Mouse (Mus musculus): ENCODE data around the gene Fam149b. TPM values are rescaled to one million over a fixed set of nuclear protein-coding genes. Genes with fewer than 3 reads are reported as not detected.

The Fam149b gene
- total RNA-seq, 2 experiments from 2014 or later = 50.6 to 53.1 TPM

GRCm38 (mm10) chr14:20363230-20363629 is 15.3 kb downstream of the Fam149b start:
- Histone ChIP-seq H3K4me3 (no peak overlapping the region), H3K27ac (no peak overlapping the region)
- DNase-seq (ENCODE audit: extremely low spot score in 1 of 2, low spot score in 2 of 2) = no peak
- TF ChIP-seq CTCF (IDR thresholded peaks at IDR 0.05) = no peak
- intact Hi-C loops (cut with DNase I) = no loop called here

DNA sequence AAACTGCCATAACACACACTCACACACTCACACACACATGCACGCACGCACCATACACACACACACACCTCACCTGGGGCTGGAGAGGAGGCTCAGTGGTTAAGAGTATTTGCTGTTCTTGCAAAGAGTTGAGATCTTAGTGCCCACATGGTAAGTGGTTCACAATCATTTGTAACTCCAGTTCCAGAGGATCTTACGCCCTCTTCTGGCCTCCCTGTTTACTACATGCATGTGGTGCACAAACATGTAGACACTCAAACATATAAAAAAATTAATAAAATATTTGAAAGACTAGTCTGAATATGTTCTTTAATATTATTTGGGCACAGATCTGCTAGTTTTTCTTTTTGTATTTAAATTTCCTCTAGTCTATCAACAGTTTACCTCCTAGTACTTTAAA is 20.3 kb downstream of the Fam149b start:
- no peak for DNase-seq (ENCODE audit: extremely low spot score in 1 of 2, low spot score in 2 of 2)
- Histone ChIP-seq H3K4me3 (no peak overlapping the region), H3K27ac (no peak overlapping the region)
- no peak; the same call in 1 of the 2 replicates for TF ChIP-seq CTCF (IDR thresholded peaks at IDR 0.05)
- intact Hi-C loops (cut with DNase I) = no loop called here

DNA sequence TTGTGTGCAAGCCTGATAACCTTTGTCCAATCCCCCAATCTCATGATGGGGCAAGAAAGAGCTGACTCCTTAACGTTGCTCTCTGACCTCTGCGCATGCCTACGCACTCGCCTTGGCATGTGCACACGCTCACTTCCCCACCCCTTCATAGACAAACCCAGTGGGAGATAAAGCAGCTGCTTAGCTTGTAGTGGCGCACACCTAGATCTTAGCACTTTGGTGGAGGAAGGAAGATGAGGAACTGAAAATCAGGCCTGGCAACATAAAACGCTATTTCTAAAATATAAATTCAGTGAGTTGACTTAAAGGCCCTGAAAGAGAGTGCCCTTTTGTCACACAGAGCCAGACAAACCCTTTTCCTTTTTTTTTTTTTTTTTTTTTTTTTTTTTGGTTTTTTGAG is 22.8 kb downstream of the Fam149b start:
- intact Hi-C loops (cut with DNase I) = no loop called here
- no peak for TF ChIP-seq CTCF (IDR thresholded peaks at IDR 0.05)
- H3K4me3 ChIP-seq = no peak overlapping the region
- DNase-seq (ENCODE audit: extremely low spot score in 1 of 2, low spot score in 2 of 2) = no peak
- H3K27ac ChIP-seq = no peak overlapping the region

DNA sequence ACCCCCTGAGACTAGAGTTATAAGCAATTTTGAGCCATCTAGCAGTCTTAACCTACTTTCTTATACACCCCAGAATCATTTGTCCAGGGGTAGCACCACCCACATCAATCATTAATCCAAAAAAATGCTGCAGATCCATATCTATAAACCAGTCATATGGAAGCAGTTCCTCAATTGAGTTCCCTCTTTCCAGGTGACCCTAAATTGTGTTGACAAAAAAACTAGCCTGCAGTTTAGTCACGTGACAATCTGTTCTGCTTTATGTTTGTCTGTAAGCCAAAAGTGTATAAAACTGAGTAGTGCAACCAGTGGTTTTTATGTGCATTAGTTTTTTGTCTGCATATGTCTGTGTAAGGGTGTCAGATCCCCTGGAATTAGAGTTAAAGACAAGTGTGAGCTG is 23.9 kb downstream of the Fam149b start:
- TF ChIP-seq CTCF (IDR thresholded peaks at IDR 0.05) = no peak
- no peak for DNase-seq (ENCODE audit: extremely low spot score in 1 of 2, low spot score in 2 of 2)

DNA sequence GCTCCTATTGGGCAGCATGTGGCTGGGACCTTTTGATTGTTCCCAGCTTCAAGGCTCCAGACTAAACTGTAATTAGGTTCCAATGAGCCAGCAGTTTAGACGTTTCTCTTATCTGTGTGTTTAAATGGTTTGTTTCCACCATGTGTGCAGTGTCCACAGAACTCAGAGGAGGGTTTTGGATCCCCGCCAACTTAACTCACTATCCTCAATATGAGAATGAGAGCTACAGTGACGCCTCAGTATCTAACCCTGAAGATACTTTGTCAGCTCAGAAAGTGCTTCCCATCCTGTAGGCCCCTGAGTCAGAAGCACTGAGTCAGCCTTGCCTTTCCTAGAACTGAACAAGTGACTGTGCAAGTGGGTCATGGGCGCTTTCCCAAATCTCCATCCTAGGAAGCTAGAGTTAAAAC is 29.2 kb downstream of the Fam149b start:
- DNase-seq (ENCODE audit: extremely low spot score in 1 of 2, low spot score in 2 of 2) = no peak
- Histone ChIP-seq H3K4me3 (no peak overlapping the region), H3K27ac (no peak overlapping the region)
- intact Hi-C loops (cut with DNase I) = no loop called here
- no peak for TF ChIP-seq CTCF (IDR thresholded peaks at IDR 0.05)

More for the DNA sequence above, 23.9 kb downstream of the Fam149b start:
- intact Hi-C loops (cut with DNase I) = no loop called here
- H3K27ac ChIP-seq = no peak overlapping the region
- H3K4me3 ChIP-seq = no peak overlapping the region

GRCm38 (mm10) chr14:20378313-20379061 is 30.5 kb downstream of the Fam149b start:
- H3K27ac ChIP-seq = no peak overlapping the region
- H3K4me3 ChIP-seq = no peak overlapping the region
- peak; percentile 50 for TF ChIP-seq CTCF (IDR thresholded peaks at IDR 0.05)
- no peak for DNase-seq (ENCODE audit: extremely low spot score in 1 of 2, low spot score in 2 of 2)
- intact Hi-C loops (cut with DNase I) = no loop called here

DNA sequence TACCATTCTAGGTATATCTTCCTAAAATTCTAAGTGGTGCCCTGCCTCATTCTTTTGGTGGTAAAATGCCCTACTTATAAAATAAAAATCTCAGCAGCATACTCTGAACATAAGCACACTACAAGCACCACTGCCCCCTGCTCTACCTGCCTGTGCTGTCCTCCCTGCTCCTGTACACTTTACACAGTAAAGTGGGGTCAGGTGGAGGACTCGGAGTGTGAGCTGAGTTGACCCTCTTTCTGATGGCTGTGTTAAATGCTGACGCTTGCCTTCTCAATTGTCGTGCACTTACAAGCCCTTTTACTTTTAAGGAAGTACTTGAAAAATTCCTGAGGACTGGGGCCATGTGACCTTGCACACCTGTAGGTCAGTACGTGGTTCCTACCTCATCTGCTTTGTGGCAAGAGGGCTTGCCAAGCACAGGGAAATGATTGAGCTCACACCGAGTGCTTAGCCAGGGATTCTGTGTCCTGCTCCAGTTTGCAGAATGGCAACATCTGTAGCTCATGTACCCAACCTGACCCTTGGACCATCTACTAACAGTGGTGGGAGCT is 31.2 kb downstream of the Fam149b start:
- no peak overlapping the region for H3K4me3 ChIP-seq
- TF ChIP-seq CTCF (IDR thresholded peaks at IDR 0.05) = no peak
- DNase-seq (ENCODE audit: extremely low spot score in 1 of 2, low spot score in 2 of 2) = no peak
- intact Hi-C loops (cut with DNase I) = no loop called here
- H3K27ac ChIP-seq = no peak overlapping the region

GRCm38 (mm10) chr14:20379753-20380430 is 31.9 kb downstream of the Fam149b start:
- intact Hi-C loops (cut with DNase I) = no loop called here
- TF ChIP-seq CTCF (IDR thresholded peaks at IDR 0.05) = no peak

GRCm38 (mm10) chr14:20388441-20389129 is 40.6 kb downstream of the Fam149b start, which contains the start of gene Dnajc9:
Gene Dnajc9, minus strand, starts transcription at chr14:20388910.
- peak within 1 kb of the TSS; percentile 68 for H3K4me3 ChIP-seq
- intact Hi-C loops (cut with DNase I) = no loop called here
- H3K27ac ChIP-seq = peak within 1 kb of the TSS; percentile 89
- TF ChIP-seq CTCF (IDR thresholded peaks at IDR 0.05) = no peak
- peak; percentile 96 for DNase-seq (ENCODE audit: extremely low spot score in 1 of 2, low spot score in 2 of 2)

More at GRCm38 (mm10) chr14:20379753-20380430, 31.9 kb downstream of the Fam149b start:
- H3K4me3 ChIP-seq = no peak overlapping the region
- DNase-seq (ENCODE audit: extremely low spot score in 1 of 2, low spot score in 2 of 2) = no peak
- no peak overlapping the region for H3K27ac ChIP-seq

DNA sequence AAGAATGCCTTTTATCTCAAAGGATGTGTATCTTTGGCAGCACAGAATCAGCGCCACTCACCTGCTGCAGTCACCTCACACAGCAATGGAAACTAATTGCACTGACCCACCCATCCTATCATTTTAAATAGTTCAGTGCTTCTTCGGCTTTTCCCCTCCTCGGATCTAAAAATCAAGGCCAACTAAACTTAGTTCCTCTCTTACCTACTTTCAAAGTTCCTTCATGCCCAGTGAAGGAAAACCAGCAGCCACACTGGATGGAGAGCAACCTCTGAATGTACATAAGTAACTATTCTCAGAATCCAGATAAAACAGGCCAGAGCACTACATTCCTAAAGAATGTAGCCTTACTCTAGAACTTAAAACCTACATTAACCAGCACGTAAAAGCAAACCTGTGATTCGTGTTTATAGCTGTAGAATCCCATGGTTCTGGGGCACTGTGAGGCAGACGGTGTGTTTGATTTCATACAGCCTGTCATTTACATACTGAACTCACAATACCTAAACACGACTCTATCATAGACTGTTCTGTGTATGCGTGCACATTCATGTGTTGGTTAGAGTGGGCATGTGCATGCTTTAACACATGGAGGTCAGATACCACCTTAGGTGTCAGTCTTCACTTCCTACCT is 41.6 kb downstream of the Fam149b start:
- TF ChIP-seq CTCF (IDR thresholded peaks at IDR 0.05) = no peak
- H3K4me3 ChIP-seq = peak overlapping the region; percentile 68
- intact Hi-C loops (cut with DNase I) = loop anchor here (5.0 kb wide), 1 partner anchor 567 kb away; the partner anchor contains the start of gene Rtraf
- H3K27ac ChIP-seq = no peak overlapping the region; the same call in 1 of the 2 replicates
- DNase-seq (ENCODE audit: extremely low spot score in 1 of 2, low spot score in 2 of 2) = no peak

- Histone ChIP-seq H3K4me3 (no peak overlapping the region), H3K27ac (no peak overlapping the region)
- TF ChIP-seq CTCF (IDR thresholded peaks at IDR 0.05) = no peak
- intact Hi-C loops (cut with DNase I) = loop anchor here (5.0 kb wide), 1 partner anchor 570 kb away; the partner anchor contains the start of gene Rtraf
- DNase-seq (ENCODE audit: extremely low spot score in 1 of 2, low spot score in 2 of 2) = no peak
Measured at GRCm38 (mm10) chr14:20392326-20392725, 44.4 kb downstream of the Fam149b start.

Measured in left cerebral cortex, adult 2 months (tissue).